14 mouse cellular contexts compared by ENCODE assay signal in the genomic region with DNA sequence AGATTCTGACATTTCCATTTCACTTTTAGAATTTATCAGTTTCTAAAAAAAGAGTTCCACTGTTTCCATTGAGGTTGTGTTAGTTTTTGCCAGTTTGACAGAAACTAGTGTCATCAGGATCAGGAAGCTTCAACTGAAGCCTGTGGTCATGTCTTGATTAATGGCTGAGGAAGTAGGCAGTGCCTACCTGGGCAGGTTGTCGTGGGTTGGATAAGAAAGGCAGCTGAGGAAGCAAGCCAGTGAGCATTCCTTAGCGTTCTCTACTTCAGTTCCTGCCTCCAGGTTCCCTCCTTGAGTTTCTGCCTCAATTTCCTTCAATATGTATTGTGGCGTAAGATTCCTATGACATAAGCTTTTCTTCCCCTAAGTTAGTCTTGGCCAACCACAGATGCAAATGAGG.
"Had no signal": no experiment of that assay in that cellular context is flagged by ENCODE, and none has a peak within 500 bp of the region (broad histone marks: within the 10 kb centered on the region; RNA-seq: fewer than 3 reads in every experiment).

No protein-coding gene starts in this region.

- DNase-seq: kidney, adult 8-10 months; kidney, postnatal 10 days; kidney, postnatal 36 days; layer of hippocampus, postnatal 36 days; liver, embryonic 13.5 days; lung, adult 2 months; lung, postnatal 14 days; lung, postnatal 4 days; midbrain, embryonic 14.5 days; thymus, postnatal 36 days had no signal

- H3K27me3 ChIP-seq: kidney, embryonic 15.5 days; liver, embryonic 13.5 days; megakaryocyte, embryonic 14.5 days; neural tube, embryonic 13.5 days; stomach, embryonic 15.5 days had no signal

- H3K36me3 ChIP-seq: kidney, embryonic 15.5 days; liver, embryonic 13.5 days; neural tube, embryonic 13.5 days; stomach, embryonic 15.5 days had no signal
